Mouse (Mus musculus) left cerebral cortex, postnatal 36 days (tissue): ENCODE measurements around the gene Aldh1l2. TPM values are rescaled to one million over a fixed set of nuclear protein-coding genes. Genes with fewer than 3 reads are reported as not detected.
"Not testable (repeated sequence)": the region's sequence is repeated elsewhere in the genome, so short reads cannot be mapped to it uniquely, and the experiment has no call there.

Experiments
- DNase-seq, 2 experiments: peaks; one replicate each; pipeline ENCODE4 v3.0.0; 2021 to 2022; ENCODE audit warnings: low spot score in 2 of 2, mixed read lengths in 1 of 2
- intact Hi-C: fragments of 180-260 bp; cut with DNase I; formaldehyde crosslinking; loops from one replicate; pipeline ENCODE4 v1.15.1; 2025
- total RNA-seq, 2 experiments: library from RNA; stranded (reverse); gene quantifications; 2 replicates each; pipeline ENCODE4 v1.2.3; 2021

The Aldh1l2 gene
- total RNA-seq, result 1 to 10 TPM; 1.6 to 2.1 TPM

GRCm38 (mm10) chr10:83533910-83534283 lies at the start of gene Aldh1l2:
Gene Aldh1l2 (minus strand): TSS chr10:83534140.
- intact Hi-C loops, result no loop called here
- DNase-seq, result peak; percentile 24 to 26

GRCm38 (mm10) chr10:83565449-83566441 lies 31.8 kb upstream of the Aldh1l2 start:
- no peak for DNase-seq
- intact Hi-C loops, result no loop called here

- DNase-seq, result no peak
- intact Hi-C loops, result no loop called here
Observed at GRCm38 (mm10) chr10:83563005-83563404, 29.1 kb upstream of the Aldh1l2 start.

GRCm38 (mm10) chr10:83545341-83545740 lies 11.4 kb upstream of the Aldh1l2 start:
- intact Hi-C loops, result loop anchor here (10.0 kb wide), 2 partner anchors 641 to 781 kb away; partner anchors contain the start of gene Nfyb
- DNase-seq, result no peak

GRCm38 (mm10) chr10:83544103-83544479 lies 10.2 kb upstream of the Aldh1l2 start:
- no peak for DNase-seq
- intact Hi-C loops, result loop anchor here (10.0 kb wide), 2 partner anchors 639 to 779 kb away; partner anchors contain the start of gene Nfyb

GRCm38 (mm10) chr10:83543439-83544102 lies 9.6 kb upstream of the Aldh1l2 start, which contains the start of gene Washc4:
Gene Washc4 (plus strand): TSS chr10:83543752.
- intact Hi-C loops, result loop anchor here (2.0 to 10.0 kb wide), 3 partner anchors 183 to 779 kb away; partner anchors contain the start of genes D10Wsu102e and Nfyb
- DNase-seq, result peak; percentile 94 to 96

GRCm38 (mm10) chr10:83542241-83542640 lies 8.3 kb upstream of the Aldh1l2 start:
- intact Hi-C loops, result loop anchor here (2.0 to 10.0 kb wide), 3 partner anchors 181 to 777 kb away; partner anchors contain the start of genes D10Wsu102e and Nfyb
- DNase-seq, result peak; percentile 20 to 47

- intact Hi-C loops, result loop anchor here (10.0 kb wide), 2 partner anchors 635 to 775 kb away; partner anchors contain the start of gene Nfyb
- no peak for DNase-seq
Observed at GRCm38 (mm10) chr10:83540092-83540491, 6.2 kb upstream of the Aldh1l2 start.

GRCm38 (mm10) chr10:83539311-83539980 lies 5.5 kb upstream of the Aldh1l2 start:
- DNase-seq, result no peak
- intact Hi-C loops, result no loop called here

- DNase-seq, result no peak
- intact Hi-C loops, result no loop called here
Observed at GRCm38 (mm10) chr10:83536436-83536835, 2.5 kb upstream of the Aldh1l2 start.

- intact Hi-C loops, result no loop called here
- peak; percentile 69 to 75 for DNase-seq
Observed at GRCm38 (mm10) chr10:83533258-83533909, 556 bp downstream of the Aldh1l2 start.

GRCm38 (mm10) chr10:83530384-83530967 lies 3.5 kb downstream of the Aldh1l2 start:
- no peak for DNase-seq
- intact Hi-C loops, result no loop called here

- DNase-seq, intact Hi-C loops: not testable (repeated sequence)
Observed at GRCm38 (mm10) chr10:83524238-83524637, 9.7 kb downstream of the Aldh1l2 start.

- intact Hi-C loops, result no loop called here
- no peak for DNase-seq
Observed at GRCm38 (mm10) chr10:83520990-83521389, 12.9 kb downstream of the Aldh1l2 start.

- intact Hi-C loops, result no loop called here
- no peak for DNase-seq
Observed at GRCm38 (mm10) chr10:83513736-83514135, 20.2 kb downstream of the Aldh1l2 start.

GRCm38 (mm10) chr10:83511304-83511703 lies 22.6 kb downstream of the Aldh1l2 start:
- intact Hi-C loops, result no loop called here
- no peak for DNase-seq

GRCm38 (mm10) chr10:83508962-83509660 lies 24.8 kb downstream of the Aldh1l2 start:
- intact Hi-C loops, result no loop called here

GRCm38 (mm10) chr10:83497321-83497720 lies 36.6 kb downstream of the Aldh1l2 start:
- intact Hi-C loops, result no loop called here

More at GRCm38 (mm10) chr10:83508962-83509660, 24.8 kb downstream of the Aldh1l2 start:
- peak in 1 of 2 experiments; percentile 6 for DNase-seq

More at GRCm38 (mm10) chr10:83497321-83497720, 36.6 kb downstream of the Aldh1l2 start:
- DNase-seq, result no peak
